Mouse (Mus musculus) lung, adult 2 months (tissue): ENCODE results near the gene Haus6. TPM values are rescaled to one million over a fixed set of nuclear protein-coding genes. Genes with fewer than 3 reads are reported as not detected.
"Not testable (repeated sequence)": the region's sequence is repeated elsewhere in the genome, so short reads cannot be mapped to it uniquely, and the experiment has no call there.

Experiments
- DNase-seq: peaks from one replicate; pipeline ENCODE4 v3.0.0; 2022
- H3K4me1 ChIP-seq: fragments of 200-500 bp; 2 replicates; pipeline ENCODE4 v1.6.1; 2011; ENCODE audit warnings: low read length; ENCODE audit not compliant: control insufficient read depth, insufficient read depth
- H3K4me3 ChIP-seq: fragments of 200-500 bp; replicated peaks from 2 replicates; pipeline ENCODE3; 2011; ENCODE audit warnings: low read depth, mild to moderate bottlenecking, control low read depth, low read length; ENCODE audit errors: extremely low read depth
- CTCF ChIP-seq: fragments of 200-500 bp; IDR thresholded peaks from 2 replicates; pipeline ENCODE4 v1.5.1; 2011; ENCODE audit warnings: mild to moderate bottlenecking, low read length, control low read depth; ENCODE audit not compliant: insufficient read depth
- POLR2A ChIP-seq: fragments of 200-500 bp; IDR thresholded peaks from 2 replicates; pipeline ENCODE4 v1.6.1; 2011; ENCODE audit warnings: low read depth, mild to moderate bottlenecking, control low read depth, low read length, borderline replicate concordance; ENCODE audit errors: extremely low read depth
- WGBS: fragments of 180-500 bp; shearing (Covaris S2); methylation state at CpG from one replicate; pipeline ENCODE4 v1.1.7; 2018; 5-methylcytosine and 5-hydroxymethylcytosine counted together
- polyA plus RNA-seq: library from polyadenylated mRNA; depleted of rRNA; stranded (reverse); fragments of >200 nt; gene quantifications from 2 replicates; pipeline ENCODE4 v1.2.3, GENCODE M21; 2012; rRNA removed

Gene Haus6
- polyA plus RNA-seq: 9.5 and 9.6 TPM in 2 replicates

- TF ChIP-seq POLR2A (no peak; the same call in 1 of the 2 replicates), CTCF (no peak)
- H3K4me3 ChIP-seq: peak within 1 kb of the TSS; percentile 91
- peak; percentile 83 for DNase-seq
- WGBS: under 1% methylated on average over 59 of the region's 59 CpGs
- peaks cover 3% of the 10 kb centered on the region; the same call in 1 of the 2 replicates for H3K4me1 ChIP-seq
Measured at GRCm38 (mm10) chr4:86611524-86612288, at the start of gene Haus6. TSS of gene Haus6 (minus strand) at chr4:86612055.

GRCm38 (mm10) chr4:86657176-86657575 is 45.3 kb upstream of the Haus6 start:
- WGBS: 78% methylated on average over 12 of the region's 12 CpGs
- DNase-seq: no peak
- no peak overlapping the region for H3K4me3 ChIP-seq
- no peak for TF ChIP-seq POLR2A
- TF ChIP-seq CTCF: no peak
- H3K4me1 ChIP-seq: no peaks in the 10 kb centered on the region

GRCm38 (mm10) chr4:86656410-86656809 is 44.6 kb upstream of the Haus6 start:
- 93% methylated on average over 8 of the region's 8 CpGs for WGBS
- not testable (repeated sequence) for H3K4me3 ChIP-seq, DNase-seq, H3K4me1 ChIP-seq

GRCm38 (mm10) chr4:86651686-86652384 is 40.0 kb upstream of the Haus6 start:
- Histone ChIP-seq H3K4me3 (no peak overlapping the region), H3K4me1 (no peaks in the 10 kb centered on the region)
- no peak for DNase-seq
- 68% methylated on average over 10 of the region's 10 CpGs for WGBS
- TF ChIP-seq POLR2A (no peak), CTCF (no peak)

- DNase-seq: not testable (repeated sequence)
- 80% methylated on average over 10 of the region's 13 CpGs for WGBS
Measured at GRCm38 (mm10) chr4:86648394-86648793, 36.5 kb upstream of the Haus6 start.

GRCm38 (mm10) chr4:86637561-86637960 is 25.7 kb upstream of the Haus6 start:
- WGBS: 80% methylated on average over 9 of the region's 9 CpGs
- H3K4me3 ChIP-seq, DNase-seq: not testable (repeated sequence)

More at GRCm38 (mm10) chr4:86648394-86648793, 36.5 kb upstream of the Haus6 start:
- H3K4me1 ChIP-seq, H3K4me3 ChIP-seq: not testable (repeated sequence)

GRCm38 (mm10) chr4:86634873-86635272 is 23.0 kb upstream of the Haus6 start:
- H3K4me1 ChIP-seq, H3K4me3 ChIP-seq, DNase-seq: not testable (repeated sequence)

More at GRCm38 (mm10) chr4:86637561-86637960, 25.7 kb upstream of the Haus6 start:
- H3K4me1 ChIP-seq: not testable (repeated sequence)

- DNase-seq, H3K4me3 ChIP-seq, H3K4me1 ChIP-seq: not testable (repeated sequence)
Measured at GRCm38 (mm10) chr4:86634312-86634711, 22.5 kb upstream of the Haus6 start.

- not testable (repeated sequence) for H3K4me1 ChIP-seq, DNase-seq, H3K4me3 ChIP-seq
- WGBS: 65% methylated on average over 5 of the region's 5 CpGs
Measured at GRCm38 (mm10) chr4:86632556-86632955, 20.7 kb upstream of the Haus6 start.

- TF ChIP-seq POLR2A: no peak
- TF ChIP-seq CTCF: no peak
- DNase-seq: no peak
- H3K4me1 ChIP-seq: no peaks in the 10 kb centered on the region
- no peak overlapping the region for H3K4me3 ChIP-seq
- 37% methylated on average over 4 of the region's 4 CpGs for WGBS
Measured at GRCm38 (mm10) chr4:86631831-86632230, 20.0 kb upstream of the Haus6 start.

- DNase-seq, H3K4me3 ChIP-seq, H3K4me1 ChIP-seq: not testable (repeated sequence)
- whole genome bisulfite sequencing: 85% methylated on average over 7 of the region's 7 CpGs
Measured at GRCm38 (mm10) chr4:86626496-86626895, 14.6 kb upstream of the Haus6 start.
